Mouse (Mus musculus) liver, embryonic 11.5 days (tissue): ENCODE measurements at regions not wholly inside any gene's neighbourhood (a gene's known extent, or its start where the extent isn't known, plus 50 kb on each side); places are given as distances from the start of the nearest gene placed in this dataset.

ENCODE experiments used
- ATAC-seq: fragments of 200-750 bp; cut with Nextera tagmentation; replicated peaks from 2 replicates; pipeline ENCODE4 v1.8.0; 2017; ENCODE audit warnings: moderate number of reproducible peaks, mild to moderate bottlenecking, moderate TSS enrichment, moderate library complexity; ENCODE audit not compliant: low FRiP score
- DNase-seq: peaks from one replicate; pipeline ENCODE4 v3.0.0-alpha.2; 2017; ENCODE audit warnings: low spot score
- H3K27ac ChIP-seq: fragments of 300-500 bp; sonication (generic); 2 replicates; pipeline ENCODE4 v1.5.1; 2014; ENCODE audit warnings: mild to moderate bottlenecking, low read depth, low read length, control low read depth
- H3K27me3 ChIP-seq: fragments of 300-500 bp; sonication (generic); replicated peaks from 2 replicates; pipeline ENCODE4 v1.6.1; 2014; ENCODE audit warnings: low read length, mixed read lengths; ENCODE audit not compliant: control insufficient read depth, insufficient read depth
- H3K36me3 ChIP-seq: fragments of 300-500 bp; sonication (generic); 2 replicates; pipeline ENCODE4 v1.6.1; 2014; ENCODE audit warnings: mild to moderate bottlenecking, low read length, moderate library complexity, mixed read lengths; ENCODE audit not compliant: control insufficient read depth, insufficient read depth
- H3K4me1 ChIP-seq: fragments of 300-500 bp; sonication (generic); replicated peaks from 2 replicates; pipeline ENCODE4 v1.6.1; 2014; ENCODE audit warnings: low read length, mixed read lengths; ENCODE audit not compliant: control insufficient read depth, insufficient read depth
- H3K4me2 ChIP-seq: fragments of 300-500 bp; sonication (generic); 2 replicates; pipeline ENCODE4 v1.6.1; 2014; ENCODE audit warnings: mild to moderate bottlenecking, control low read depth, moderate library complexity
- H3K4me3 ChIP-seq: fragments of 300-500 bp; sonication (generic); 2 replicates; pipeline ENCODE4 v1.5.1; 2014; ENCODE audit warnings: low read depth, low read length, control low read depth
- H3K9ac ChIP-seq: fragments of 300-500 bp; sonication (generic); 2 replicates; pipeline ENCODE4 v1.6.1; 2014; ENCODE audit warnings: low read depth, low read length, control low read depth
- H3K9me3 ChIP-seq: fragments of 300-500 bp; sonication (generic); 2 replicates; pipeline ENCODE4 v1.6.1; 2016; ENCODE audit warnings: low read length, inconsistent platforms, mixed read lengths; ENCODE audit not compliant: control insufficient read depth
- WGBS: fragments of 180-500 bp; shearing (Covaris S2); extraction: QIAGEN DNeasy Blood & Tissue Kit; methylation state at CpG from one replicate; pipeline ENCODE4 v1.1.7; 2014; 5-methylcytosine and 5-hydroxymethylcytosine counted together

DNA sequence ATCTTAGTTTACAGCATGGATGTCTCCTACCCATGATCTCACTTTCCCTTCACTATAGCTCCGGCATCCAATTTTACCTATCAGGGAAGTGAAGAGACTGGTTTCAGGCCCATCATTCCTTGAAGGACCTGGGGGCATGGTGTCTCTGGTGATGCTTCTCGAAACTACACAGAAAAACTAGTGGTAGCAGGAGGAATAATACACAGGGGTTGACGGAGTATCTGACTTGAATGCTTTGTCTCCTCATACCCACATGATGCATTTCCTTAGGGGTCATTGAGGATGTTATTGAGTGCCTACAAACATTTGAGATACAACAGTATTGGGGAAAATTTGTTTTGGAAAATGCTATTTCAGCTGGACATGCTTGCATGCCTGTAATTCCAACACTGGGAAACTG lies 253.0 kb upstream of the 4930412O13Rik start:
- H3K4me3 ChIP-seq, result no peak overlapping the region
- H3K27me3 ChIP-seq, result no peaks in the 10 kb centered on the region; the same call in 1 of the 2 replicates
- no peaks in the 10 kb centered on the region for H3K9me3 ChIP-seq
- no peak overlapping the region for H3K9ac ChIP-seq
- H3K36me3 ChIP-seq, result no peaks in the 10 kb centered on the region
- H3K4me2 ChIP-seq, result no peak overlapping the region
- WGBS, result 79% methylated on average over 3 of the region's 3 CpGs
- no peak overlapping the region for H3K27ac ChIP-seq
- no peak for DNase-seq
- no peaks in the 10 kb centered on the region for H3K4me1 ChIP-seq
- ATAC-seq, result no peak

DNA sequence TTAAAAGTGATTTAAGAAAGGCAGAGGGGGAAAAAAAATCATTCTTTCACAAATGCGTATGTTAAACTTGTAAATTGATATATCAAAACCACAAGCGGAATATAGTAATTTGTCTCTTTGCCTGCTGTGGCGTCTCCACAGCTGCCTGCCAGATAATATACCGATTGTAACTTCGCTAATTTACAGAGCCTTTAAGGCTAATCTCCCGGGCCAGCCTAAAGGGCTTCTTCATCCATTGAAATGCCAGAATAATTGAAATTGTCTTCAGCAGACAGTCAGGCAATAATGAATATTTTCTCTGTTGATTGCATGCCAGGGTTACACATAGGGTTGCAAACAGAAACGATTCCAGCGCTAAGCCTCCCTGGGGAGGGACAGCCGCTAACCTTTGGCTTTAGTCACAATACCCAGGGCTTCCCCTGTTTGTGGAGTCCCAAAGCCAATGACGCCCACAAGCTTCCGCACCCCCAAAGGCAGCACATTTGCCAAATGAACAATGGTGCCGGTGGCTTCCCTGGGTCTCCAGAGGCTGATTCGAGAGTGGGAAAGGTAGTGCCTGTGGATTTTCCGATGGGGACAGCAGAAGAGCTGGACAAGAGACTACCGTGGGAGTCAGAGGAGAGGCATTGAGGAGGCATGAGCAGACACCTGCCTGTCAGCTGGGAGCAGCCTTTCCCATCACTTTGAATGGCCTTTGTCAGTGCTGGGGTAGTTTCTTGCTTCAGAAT lies 248.2 kb upstream of the 4930412O13Rik start:
- Histone ChIP-seq H3K9ac (no peak overlapping the region), H3K4me2 (no peak overlapping the region), H3K36me3 (no peaks in the 10 kb centered on the region), H3K27me3 (no peaks in the 10 kb centered on the region; the same call in 1 of the 2 replicates), H3K4me1 (no peaks in the 10 kb centered on the region), H3K27ac (no peak overlapping the region), H3K9me3 (no peaks in the 10 kb centered on the region), H3K4me3 (no peak overlapping the region)
- DNase-seq (no peak), ATAC-seq (no peak)
- 52% methylated on average over 15 of the region's 15 CpGs for WGBS

- no peaks in the 10 kb centered on the region for H3K27me3 ChIP-seq
- WGBS, result 54% methylated on average over 5 of the region's 5 CpGs
- H3K4me1 ChIP-seq, result no peaks in the 10 kb centered on the region
- no peaks in the 10 kb centered on the region for H3K36me3 ChIP-seq
- no peak overlapping the region for H3K9ac ChIP-seq
- no peak for DNase-seq
- H3K27ac ChIP-seq, result no peak overlapping the region
- no peaks in the 10 kb centered on the region for H3K9me3 ChIP-seq
- no peak overlapping the region for H3K4me2 ChIP-seq
- no peak overlapping the region for H3K4me3 ChIP-seq
- ATAC-seq, result no peak
Measured at GRCm38 (mm10) chr2:9639262-9639661, 241.8 kb upstream of the 4930412O13Rik start.

DNA sequence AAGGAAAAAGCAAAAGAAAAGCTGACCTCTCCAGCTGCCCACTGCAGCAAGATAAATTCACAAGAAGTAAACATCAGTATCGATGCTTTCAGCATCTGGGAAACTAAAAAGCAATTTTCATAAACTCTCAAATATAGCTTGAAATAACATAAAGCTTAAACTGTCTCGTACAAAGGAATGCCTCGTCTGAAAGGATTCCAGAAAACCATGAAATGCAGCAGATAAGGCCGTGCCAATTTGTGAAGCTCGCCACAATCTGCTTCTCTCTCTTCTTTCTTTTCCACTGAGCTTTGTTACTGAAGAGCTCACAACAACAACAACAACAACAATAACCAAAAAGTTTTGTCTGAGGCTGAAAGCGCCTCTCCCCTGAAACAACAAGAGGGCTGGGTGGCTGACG lies 239.4 kb upstream of the 4930412O13Rik start:
- H3K9ac ChIP-seq, result no peak overlapping the region
- no peak overlapping the region for H3K27ac ChIP-seq
- H3K4me3 ChIP-seq, result no peak overlapping the region
- H3K36me3 ChIP-seq, result no peaks in the 10 kb centered on the region
- ATAC-seq, result no peak
- no peak for DNase-seq
- H3K9me3 ChIP-seq, result no peaks in the 10 kb centered on the region
- H3K4me2 ChIP-seq, result no peak overlapping the region
- H3K4me1 ChIP-seq, result no peaks in the 10 kb centered on the region
- no peaks in the 10 kb centered on the region for H3K27me3 ChIP-seq
- WGBS, result 61% methylated on average over 7 of the region's 7 CpGs

GRCm38 (mm10) chr2:9642411-9642810 lies 238.6 kb upstream of the 4930412O13Rik start:
- WGBS, result 81% methylated on average over 3 of the region's 3 CpGs
- no peak overlapping the region for H3K9ac ChIP-seq
- H3K4me1 ChIP-seq, result no peaks in the 10 kb centered on the region
- ATAC-seq, result no peak
- no peak overlapping the region for H3K4me3 ChIP-seq
- no peak overlapping the region for H3K27ac ChIP-seq
- H3K27me3 ChIP-seq, result no peaks in the 10 kb centered on the region
- DNase-seq, result no peak
- H3K4me2 ChIP-seq, result no peak overlapping the region
- no peaks in the 10 kb centered on the region for H3K9me3 ChIP-seq
- no peaks in the 10 kb centered on the region for H3K36me3 ChIP-seq

DNA sequence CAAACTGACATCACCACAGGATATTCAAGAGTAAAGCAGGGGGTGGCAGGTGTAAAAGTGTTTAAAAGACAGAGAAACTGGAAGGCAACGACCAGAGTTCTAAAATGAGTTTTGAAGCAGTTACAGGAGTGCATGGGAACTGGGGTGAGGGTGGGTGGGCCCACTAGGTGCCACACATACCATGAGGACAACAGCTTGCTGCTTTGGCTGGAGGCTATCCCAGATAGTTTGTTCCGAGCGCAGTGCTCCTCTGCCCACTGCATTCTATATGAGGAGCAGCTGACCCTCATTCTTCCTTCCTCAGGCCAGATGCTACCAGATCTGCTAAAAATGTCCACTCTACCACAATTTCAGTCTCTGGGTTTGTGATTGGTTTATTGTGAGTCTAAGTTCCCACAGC lies 234.6 kb upstream of the 4930412O13Rik start:
- H3K9ac ChIP-seq, result no peak overlapping the region
- DNase-seq (no peak), ATAC-seq (no peak)
- no peaks in the 10 kb centered on the region for H3K4me1 ChIP-seq
- H3K9me3 ChIP-seq, result no peaks in the 10 kb centered on the region
- no peaks in the 10 kb centered on the region for H3K27me3 ChIP-seq
- H3K4me3 ChIP-seq, result no peak overlapping the region
- no peak overlapping the region for H3K27ac ChIP-seq
- no peak overlapping the region for H3K4me2 ChIP-seq
- no peaks in the 10 kb centered on the region for H3K36me3 ChIP-seq
- 77% methylated on average over 3 of the region's 3 CpGs for WGBS

GRCm38 (mm10) chr2:9646963-9647362 lies 234.1 kb upstream of the 4930412O13Rik start:
- H3K27ac ChIP-seq, result no peak overlapping the region
- no peaks in the 10 kb centered on the region for H3K4me1 ChIP-seq

DNA sequence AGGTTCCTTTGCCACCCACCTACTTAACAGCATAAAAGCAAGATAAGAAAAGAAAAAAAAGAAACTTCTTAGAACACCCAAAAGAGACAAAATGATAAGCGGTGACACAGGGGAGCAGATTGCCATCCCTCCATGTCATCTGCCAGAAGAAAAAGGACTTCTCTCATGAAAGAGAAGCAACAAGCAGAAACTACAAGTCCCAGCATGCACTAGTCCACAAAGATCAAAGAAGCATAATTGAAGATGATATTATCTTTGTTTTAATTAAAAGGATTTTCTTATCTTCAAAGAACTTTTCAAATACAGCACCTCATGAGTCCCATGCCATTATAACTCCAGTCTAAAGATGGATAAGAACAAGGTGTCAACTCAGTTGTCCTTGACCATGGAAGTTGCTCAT lies 231.0 kb upstream of the 4930412O13Rik start:
- Histone ChIP-seq H3K4me2 (no peak overlapping the region), H3K36me3 (no peaks in the 10 kb centered on the region), H3K9ac (no peak overlapping the region), H3K27me3 (no peaks in the 10 kb centered on the region), H3K4me3 (no peak overlapping the region), H3K4me1 (no peaks in the 10 kb centered on the region), H3K27ac (no peak overlapping the region), H3K9me3 (no peaks in the 10 kb centered on the region)
- no peak for DNase-seq
- WGBS, result 89% methylated on average over 1 of the region's 1 CpGs
- ATAC-seq, result no peak

More at GRCm38 (mm10) chr2:9646963-9647362, 234.1 kb upstream of the 4930412O13Rik start:
- Histone ChIP-seq H3K4me2 (no peak overlapping the region), H3K27me3 (no peaks in the 10 kb centered on the region), H3K9ac (no peak overlapping the region), H3K9me3 (no peaks in the 10 kb centered on the region), H3K4me3 (no peak overlapping the region), H3K36me3 (no peaks in the 10 kb centered on the region)
- ATAC-seq (no peak), DNase-seq (no peak)
- 37% methylated on average over 4 of the region's 4 CpGs for WGBS

DNA sequence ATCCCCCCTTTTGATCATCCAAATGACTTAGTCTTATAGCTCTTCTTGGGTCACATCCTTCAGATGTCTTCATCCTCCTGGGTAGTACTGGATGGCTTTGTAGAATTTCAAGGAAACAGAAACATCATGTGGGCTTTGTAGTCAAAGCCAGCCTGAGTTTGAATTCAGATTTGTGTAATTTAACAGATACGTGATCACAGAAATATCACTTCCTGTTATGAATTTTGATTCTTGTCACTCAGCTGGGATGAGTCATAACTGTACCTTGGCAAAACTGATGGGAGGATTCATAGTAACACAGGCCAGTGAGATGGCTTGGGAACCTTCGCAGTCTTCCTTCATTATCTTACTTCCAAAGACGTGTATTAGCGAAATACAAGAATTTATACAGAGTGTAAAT lies 222.2 kb upstream of the 4930412O13Rik start:
- H3K27ac ChIP-seq, result no peak overlapping the region
- H3K27me3 ChIP-seq, result no peaks in the 10 kb centered on the region
- H3K4me2 ChIP-seq, result no peak overlapping the region
- H3K4me3 ChIP-seq, result no peak overlapping the region
- H3K4me1 ChIP-seq, result no peaks in the 10 kb centered on the region
- DNase-seq (no peak), ATAC-seq (no peak)
- H3K9ac ChIP-seq, result no peak overlapping the region
- no peaks in the 10 kb centered on the region for H3K9me3 ChIP-seq
- H3K36me3 ChIP-seq, result no peaks in the 10 kb centered on the region
- WGBS, result 84% methylated on average over 4 of the region's 4 CpGs
